Mouse (Mus musculus) embryonic facial prominence, embryonic 11.5 days (tissue): ENCODE data around the gene Ispd. TPM values are rescaled to one million over a fixed set of nuclear protein-coding genes. Genes with fewer than 3 reads are reported as not detected.
A peak's percentile ranks its signal among the peaks of the same experiment; 100 is the strongest.

ENCODE experiments used
- ATAC-seq: fragments of 200-750 bp; cut with Nextera tagmentation; replicated peaks from 2 replicates; pipeline ENCODE4 v1.8.0; 2017; ENCODE audit warnings: low read depth; ENCODE audit not compliant: insufficient number of reproducible peaks, low FRiP score, low TSS enrichment
- DNase-seq: peaks from one replicate; pipeline ENCODE4 v3.0.0-alpha.2; 2015; ENCODE audit warnings: low spot score
- H3K27ac ChIP-seq: fragments of 300-500 bp; sonication (generic); replicated peaks from 2 replicates; pipeline ENCODE4 v1.5.1; 2014; ENCODE audit warnings: mild to moderate bottlenecking, low read depth, low read length, control low read depth
- H3K27me3 ChIP-seq: fragments of 300-500 bp; sonication (generic); 2 replicates; pipeline ENCODE4 v1.6.1; 2014; ENCODE audit warnings: mild to moderate bottlenecking, low read length, moderate library complexity, mixed read lengths; ENCODE audit not compliant: control insufficient read depth, insufficient read depth
- H3K36me3 ChIP-seq: fragments of 300-500 bp; sonication (generic); replicated peaks from 2 replicates; pipeline ENCODE4 v1.6.1; 2014; ENCODE audit warnings: low read depth, mild to moderate bottlenecking, low read length, moderate library complexity, mixed read lengths; ENCODE audit not compliant: control insufficient read depth, insufficient read depth
- H3K4me1 ChIP-seq: fragments of 300-500 bp; sonication (generic); 2 replicates; pipeline ENCODE4 v1.6.1; 2014; ENCODE audit warnings: low read length, mixed read lengths; ENCODE audit not compliant: control insufficient read depth, insufficient read depth
- H3K4me2 ChIP-seq: fragments of 300-500 bp; sonication (generic); 2 replicates; pipeline ENCODE4 v1.6.1; 2014; ENCODE audit warnings: low read depth, mild to moderate bottlenecking, control low read depth, low read length, moderate library complexity
- H3K4me3 ChIP-seq: fragments of 300-500 bp; sonication (generic); 2 replicates; pipeline ENCODE4 v1.5.1; 2014; ENCODE audit warnings: low read depth, low read length, control low read depth
- H3K9ac ChIP-seq: fragments of 300-500 bp; sonication (generic); replicated peaks from 2 replicates; pipeline ENCODE4 v1.6.1; 2014; ENCODE audit warnings: mild to moderate bottlenecking, control low read depth, low read length
- H3K9me3 ChIP-seq: fragments of 300-500 bp; sonication (generic); replicated peaks from 2 replicates; pipeline ENCODE4 v1.6.1; 2016; ENCODE audit warnings: mild to moderate bottlenecking, low read length, inconsistent platforms, mixed read lengths; ENCODE audit not compliant: control insufficient read depth
- WGBS: fragments of 180-500 bp; shearing (Covaris S2); extraction: QIAGEN DNeasy Blood & Tissue Kit; methylation state at CpG from one replicate; pipeline ENCODE4 v1.1.7; 2014; 5-methylcytosine and 5-hydroxymethylcytosine counted together
- polyA plus RNA-seq: library from polyadenylated mRNA; unstranded; fragments of >200 nt; fragmentation: Nextera tagmentation; extraction: Ambion mirVana; gene quantifications from 2 replicates; pipeline ENCODE4 v1.2.1, GENCODE M21; 2014

The Ispd gene
- polyA plus RNA-seq, 1 experiment from 2014 or later, result 7.7 TPM

DNA sequence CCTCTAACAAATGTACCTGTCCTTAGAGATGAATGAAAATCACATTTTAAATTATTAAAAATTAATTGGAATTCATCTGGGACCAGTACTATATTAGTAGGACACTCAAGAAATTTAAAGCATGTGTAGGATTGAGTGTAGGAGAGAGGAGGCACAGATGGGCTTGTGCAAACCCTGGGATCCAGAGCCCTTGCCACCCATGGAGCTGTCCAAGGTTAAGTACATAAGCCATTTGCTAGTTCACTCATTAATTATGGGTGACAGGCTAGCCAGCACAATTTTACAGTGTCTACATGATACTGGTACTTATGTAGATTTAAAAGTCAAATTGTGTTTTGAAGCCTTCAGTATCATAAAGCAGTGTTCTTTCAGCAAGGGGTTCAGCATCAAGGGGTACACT lies 164.1 kb downstream of the Ispd start:
- Histone ChIP-seq H3K4me2 (no peak overlapping the region), H3K9ac (no peak overlapping the region), H3K36me3 (no peaks in the 10 kb centered on the region), H3K4me1 (no peaks in the 10 kb centered on the region), H3K9me3 (no peaks in the 10 kb centered on the region), H3K4me3 (no peak overlapping the region), H3K27me3 (no peaks in the 10 kb centered on the region), H3K27ac (no peak overlapping the region)
- DNase-seq, result peak; percentile 15
- no peak for ATAC-seq

- no peaks in the 10 kb centered on the region for H3K4me1 ChIP-seq
- no peaks in the 10 kb centered on the region for H3K36me3 ChIP-seq
- no peak overlapping the region for H3K27ac ChIP-seq
- DNase-seq (no peak), ATAC-seq (no peak)
- no peaks in the 10 kb centered on the region for H3K9me3 ChIP-seq
- H3K4me2 ChIP-seq, result no peak overlapping the region
- 88% methylated on average over 9 of the region's 9 CpGs for WGBS
- no peaks in the 10 kb centered on the region for H3K27me3 ChIP-seq
- no peak overlapping the region for H3K9ac ChIP-seq
- H3K4me3 ChIP-seq, result no peak overlapping the region
Observed at GRCm38 (mm10) chr12:36549474-36549873, 168.2 kb downstream of the Ispd start.

- Histone ChIP-seq H3K36me3 (no peaks in the 10 kb centered on the region), H3K4me1 (no peaks in the 10 kb centered on the region), H3K27ac (no peak overlapping the region), H3K27me3 (no peaks in the 10 kb centered on the region), H3K9me3 (no peaks in the 10 kb centered on the region), H3K4me3 (no peak overlapping the region), H3K9ac (no peak overlapping the region), H3K4me2 (no peak overlapping the region)
- DNase-seq (no peak), ATAC-seq (no peak)
- 75% methylated on average over 1 of the region's 1 CpGs for WGBS
Observed at GRCm38 (mm10) chr12:36554697-36555096, 173.4 kb downstream of the Ispd start.

DNA sequence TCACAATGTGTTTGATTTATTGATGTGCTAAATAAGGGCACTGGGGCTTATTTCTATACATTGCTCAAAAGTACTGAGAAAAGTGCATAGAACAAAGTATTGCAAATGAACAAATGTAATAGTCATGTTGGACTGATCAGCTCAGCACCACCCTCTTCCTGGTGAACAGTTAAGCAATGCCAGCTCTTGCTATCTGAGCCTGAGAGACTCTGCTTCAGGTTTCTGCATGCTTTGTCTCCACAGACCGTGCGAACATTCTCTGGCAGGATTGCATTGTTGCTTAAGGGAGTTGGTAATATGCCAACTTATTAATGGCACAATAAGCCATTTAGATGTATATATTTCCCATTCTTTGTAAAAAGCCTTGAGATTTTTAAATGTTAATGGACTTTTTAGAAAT lies 182.9 kb downstream of the Ispd start:
- H3K36me3 ChIP-seq, result no peaks in the 10 kb centered on the region
- no peaks in the 10 kb centered on the region for H3K4me1 ChIP-seq
- H3K9me3 ChIP-seq, result no peaks in the 10 kb centered on the region
- ATAC-seq (no peak), DNase-seq (no peak)
- no peak overlapping the region for H3K4me2 ChIP-seq
- no peak overlapping the region for H3K4me3 ChIP-seq
- WGBS, result 89% methylated on average over 2 of the region's 2 CpGs
- no peaks in the 10 kb centered on the region for H3K27me3 ChIP-seq
- H3K9ac ChIP-seq, result no peak overlapping the region
- H3K27ac ChIP-seq, result no peak overlapping the region

DNA sequence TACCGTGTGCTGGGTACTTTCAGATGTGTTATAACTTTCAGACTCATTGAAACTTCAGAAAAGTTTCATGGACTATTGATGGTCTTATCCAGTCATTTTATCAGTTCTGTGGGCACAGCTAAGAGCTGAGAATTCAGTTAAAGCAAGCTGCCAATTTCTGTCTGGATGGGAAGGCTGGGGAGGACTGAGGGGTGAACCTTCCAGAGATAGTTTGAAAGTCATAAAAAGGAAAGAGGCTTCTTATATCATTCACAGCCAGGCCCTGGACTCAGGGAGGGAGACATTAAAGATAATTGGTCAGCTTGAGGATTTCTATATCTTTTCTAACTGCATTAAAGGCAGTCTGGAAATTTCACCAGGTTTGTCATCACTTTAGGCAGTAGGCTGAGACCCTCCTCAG lies 185.7 kb downstream of the Ispd start:
- ATAC-seq, result no peak
- WGBS, result 97% methylated on average over 1 of the region's 1 CpGs

DNA sequence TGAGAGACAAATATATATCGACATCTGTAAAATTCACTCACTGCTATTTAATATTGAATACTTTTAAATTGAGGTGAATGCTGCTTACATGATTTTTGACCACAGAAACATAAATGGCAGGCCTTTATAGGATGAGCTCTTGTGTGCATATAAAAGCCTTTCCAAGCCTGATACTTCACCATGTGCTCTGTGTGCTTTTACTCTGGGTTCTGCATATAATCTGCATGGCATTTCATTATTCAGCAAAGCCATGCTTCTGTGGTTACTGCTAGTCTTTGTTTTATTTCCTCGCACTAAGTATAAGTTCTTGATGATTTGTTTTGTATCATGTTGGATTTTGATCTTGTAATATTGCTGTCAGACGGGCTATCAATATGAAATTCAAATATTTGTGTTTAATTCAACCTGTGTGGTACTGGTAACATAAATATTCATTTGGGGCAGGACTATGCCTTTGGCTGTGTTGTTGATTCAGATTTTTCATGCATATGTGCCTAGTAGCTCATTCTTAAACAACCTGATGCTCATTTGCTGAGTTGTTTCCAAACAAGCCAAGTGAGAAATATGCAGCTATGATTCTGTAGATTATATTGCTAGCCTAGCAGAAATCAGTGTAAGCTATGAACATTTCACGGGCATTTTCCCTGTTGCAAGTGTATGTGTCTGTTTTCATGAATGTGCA lies 189.3 kb downstream of the Ispd start:
- WGBS, result 84% methylated on average over 4 of the region's 4 CpGs
- Histone ChIP-seq H3K27ac (no peak overlapping the region), H3K4me2 (no peak overlapping the region), H3K4me3 (no peak overlapping the region), H3K4me1 (no peaks in the 10 kb centered on the region), H3K9me3 (no peaks in the 10 kb centered on the region), H3K36me3 (no peaks in the 10 kb centered on the region), H3K27me3 (no peaks in the 10 kb centered on the region), H3K9ac (no peak overlapping the region)
- ATAC-seq (no peak), DNase-seq (no peak)

More for the DNA sequence above, 185.7 kb downstream of the Ispd start:
- H3K4me3 ChIP-seq, result no peak overlapping the region
- H3K9ac ChIP-seq, result no peak overlapping the region
- no peak overlapping the region for H3K4me2 ChIP-seq
- H3K4me1 ChIP-seq, result no peaks in the 10 kb centered on the region
- H3K9me3 ChIP-seq, result no peaks in the 10 kb centered on the region
- no peak overlapping the region for H3K27ac ChIP-seq
- H3K36me3 ChIP-seq, result no peaks in the 10 kb centered on the region
- no peak for DNase-seq
- no peaks in the 10 kb centered on the region for H3K27me3 ChIP-seq

DNA sequence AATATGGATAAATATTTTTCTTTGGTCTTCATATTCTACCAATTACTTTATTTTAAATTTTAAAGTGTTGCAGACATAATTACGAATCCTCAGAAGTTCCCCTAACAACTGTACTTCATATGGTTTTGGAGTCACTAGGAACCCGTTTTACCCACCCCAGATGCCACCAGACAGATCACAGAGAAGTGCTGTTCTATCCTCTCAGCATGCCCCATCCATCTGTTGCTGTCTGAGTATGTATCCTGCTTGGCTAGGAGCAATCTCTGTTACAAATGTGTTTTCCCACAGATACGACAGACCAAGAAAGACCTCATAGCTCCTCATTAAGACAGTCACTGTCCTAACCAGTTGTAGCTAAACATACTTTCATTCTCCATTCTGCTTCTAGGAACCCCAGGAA lies 203.6 kb downstream of the Ispd start:
- Histone ChIP-seq H3K9ac (no peak overlapping the region), H3K36me3 (no peaks in the 10 kb centered on the region), H3K4me2 (no peak overlapping the region), H3K4me1 (no peaks in the 10 kb centered on the region), H3K4me3 (no peak overlapping the region), H3K27me3 (no peaks in the 10 kb centered on the region), H3K9me3 (no peaks in the 10 kb centered on the region), H3K27ac (no peak overlapping the region)
- no peak for DNase-seq
- no peak for ATAC-seq
- 88% methylated on average over 3 of the region's 3 CpGs for WGBS

DNA sequence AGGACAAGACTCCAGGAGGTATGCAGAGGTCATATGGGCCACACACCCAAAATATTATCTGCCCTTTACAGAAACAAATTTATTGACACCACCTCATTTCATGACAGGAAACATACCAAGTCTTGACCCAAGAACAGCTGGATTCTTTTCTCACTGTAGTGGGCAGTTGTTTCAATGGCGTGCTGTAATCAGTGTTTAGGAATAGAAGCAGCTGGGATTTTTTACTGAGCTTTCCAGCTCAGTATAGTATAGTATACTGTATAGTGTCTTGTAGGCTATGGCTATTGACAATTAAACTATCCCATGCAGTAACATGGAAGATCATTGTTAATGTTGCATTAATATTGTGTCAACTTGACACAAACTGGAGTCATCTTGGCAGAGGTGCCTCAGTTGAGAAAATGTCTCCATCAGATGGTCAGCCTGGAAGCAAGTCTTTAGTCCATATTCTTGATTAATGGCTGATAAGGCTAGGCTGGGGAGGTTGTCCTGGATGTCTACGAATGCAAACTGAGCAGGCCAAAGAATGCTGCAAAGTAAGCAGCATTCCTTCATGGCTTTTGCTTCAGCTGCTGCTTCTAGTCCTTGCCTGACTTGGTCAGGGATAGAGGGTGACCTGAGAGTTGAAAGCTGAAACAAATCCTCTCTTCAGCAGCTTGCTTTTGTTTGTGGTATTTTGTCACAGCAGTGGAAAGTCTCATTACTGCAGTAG lies 216.4 kb downstream of the Ispd start:
- ATAC-seq (no peak), DNase-seq (no peak)
- Histone ChIP-seq H3K27me3 (no peaks in the 10 kb centered on the region), H3K27ac (no peak overlapping the region), H3K4me2 (no peak overlapping the region), H3K4me1 (no peaks in the 10 kb centered on the region), H3K4me3 (no peak overlapping the region), H3K9me3 (no peaks in the 10 kb centered on the region), H3K9ac (no peak overlapping the region), H3K36me3 (no peaks in the 10 kb centered on the region)
- 64% methylated on average over 2 of the region's 2 CpGs for WGBS
